Mouse (Mus musculus) ES-CJ7 (cell line): ENCODE results near the gene Enpp1.
A peak's percentile ranks its signal among the peaks of the same experiment; 100 is the strongest.

ENCODE experiments used
- DNase-seq: peaks from one replicate; pipeline ENCODE4 v3.0.0; 2011; ENCODE audit warnings: low read depth, low spot score

Enpp1 gene

DNA sequence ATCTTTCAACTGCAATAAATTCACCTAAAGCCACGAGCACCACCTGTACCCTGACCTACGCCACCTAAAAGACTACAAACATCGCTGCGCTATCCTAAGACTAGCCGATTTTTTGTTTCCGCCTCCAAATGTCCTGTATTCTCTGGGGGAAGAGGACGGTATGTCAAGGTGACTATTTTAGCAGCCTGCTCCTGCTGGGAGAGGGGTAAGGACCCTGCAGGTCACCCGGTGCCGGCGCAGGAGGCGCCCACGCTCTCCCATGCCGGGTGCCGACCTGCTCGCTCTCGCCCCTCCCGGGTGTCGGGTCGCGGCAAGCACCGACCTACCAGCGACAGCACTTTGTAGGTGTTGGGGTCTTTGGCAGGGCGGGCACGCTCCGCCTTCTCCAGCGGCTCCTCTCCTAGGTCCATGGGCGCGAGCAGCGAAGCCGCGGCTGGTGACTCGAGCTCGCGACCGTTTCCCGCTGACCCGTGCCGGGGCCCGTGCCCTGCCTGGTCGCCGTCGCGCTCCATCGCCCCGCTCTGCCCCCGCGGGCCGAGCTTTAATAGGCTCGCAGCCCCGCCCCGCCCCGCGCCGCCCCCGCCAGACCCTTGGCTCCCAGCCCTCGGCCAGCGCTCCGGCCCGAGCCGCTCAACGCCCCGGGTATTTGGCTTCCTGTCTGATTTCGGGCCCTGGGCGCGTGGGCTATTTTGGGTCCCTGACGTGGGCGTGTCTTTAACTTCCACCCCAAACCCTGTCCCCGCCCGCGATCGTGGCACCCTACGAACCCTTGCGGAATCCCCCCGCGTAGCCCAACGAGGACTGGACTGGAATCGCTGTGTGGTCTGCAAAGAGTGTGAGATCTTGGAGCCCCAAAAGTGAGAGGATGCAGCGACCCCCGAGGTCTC is at the start of gene Enpp1:
Gene Enpp1, minus strand, starts transcription at position 680 of the 887 bp plus-strand sequence.
- DNase-seq, result peak; percentile 35

DNA sequence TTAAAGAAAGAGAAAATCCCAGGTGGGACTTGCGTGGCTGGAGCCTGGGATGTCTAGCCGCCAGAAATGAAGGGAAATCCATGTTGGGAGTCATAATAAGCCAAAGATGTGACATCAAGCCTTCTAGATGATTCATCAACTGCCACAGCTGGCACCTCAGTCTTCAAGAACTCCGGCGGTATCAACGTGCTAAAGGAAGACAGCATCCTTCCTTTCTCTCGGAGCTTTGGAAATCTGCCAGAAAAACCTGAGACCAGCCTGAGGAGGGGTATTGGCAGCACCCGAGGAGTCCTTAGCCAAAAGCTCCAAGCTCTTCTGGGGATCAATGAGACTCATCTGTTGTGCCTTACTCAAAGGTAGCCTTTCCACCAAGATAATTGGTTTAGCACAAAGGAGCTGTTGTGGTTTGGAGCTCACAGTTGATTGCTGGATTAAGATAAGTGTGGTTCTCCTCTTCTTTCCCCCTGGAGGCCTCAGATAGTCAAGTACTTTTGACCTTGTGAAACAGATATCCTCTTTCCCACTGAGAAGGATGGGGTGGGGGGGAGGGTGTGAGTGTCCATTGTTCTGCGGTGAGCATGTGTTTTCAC is 46.5 kb upstream of the Enpp1 start:
- DNase-seq, result no peak

DNA sequence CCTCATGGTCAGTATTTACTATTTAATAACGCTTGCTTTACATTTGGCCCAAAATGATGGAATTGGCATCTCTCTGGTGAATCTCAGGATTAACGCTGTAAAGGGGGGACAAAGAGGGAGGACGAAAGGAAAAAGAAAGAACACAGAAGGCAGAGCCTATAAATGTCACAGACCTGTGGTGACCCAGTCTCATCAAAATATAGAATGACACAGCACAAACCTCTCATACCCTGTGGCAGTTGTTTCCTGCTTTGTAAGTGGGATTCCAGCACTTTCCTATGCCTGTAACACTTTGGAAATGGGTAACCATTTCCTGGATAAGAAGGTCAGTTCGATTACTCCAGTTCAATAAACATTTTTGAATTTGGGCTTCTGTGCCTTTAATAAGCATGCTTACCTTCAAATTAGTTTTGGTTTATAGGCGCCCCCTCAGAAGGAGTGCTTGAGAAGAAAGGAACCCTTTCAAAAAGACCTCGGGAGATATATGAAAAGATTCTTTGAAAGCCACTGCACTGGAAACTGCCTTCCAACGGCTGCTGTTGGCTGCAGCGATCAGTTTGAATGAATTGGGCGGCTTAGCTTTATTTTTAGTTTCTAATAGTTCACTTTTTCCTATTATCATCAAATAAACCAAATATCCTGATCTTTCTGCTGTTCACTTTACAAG is 43.0 kb upstream of the Enpp1 start:
- no peak for DNase-seq

DNA sequence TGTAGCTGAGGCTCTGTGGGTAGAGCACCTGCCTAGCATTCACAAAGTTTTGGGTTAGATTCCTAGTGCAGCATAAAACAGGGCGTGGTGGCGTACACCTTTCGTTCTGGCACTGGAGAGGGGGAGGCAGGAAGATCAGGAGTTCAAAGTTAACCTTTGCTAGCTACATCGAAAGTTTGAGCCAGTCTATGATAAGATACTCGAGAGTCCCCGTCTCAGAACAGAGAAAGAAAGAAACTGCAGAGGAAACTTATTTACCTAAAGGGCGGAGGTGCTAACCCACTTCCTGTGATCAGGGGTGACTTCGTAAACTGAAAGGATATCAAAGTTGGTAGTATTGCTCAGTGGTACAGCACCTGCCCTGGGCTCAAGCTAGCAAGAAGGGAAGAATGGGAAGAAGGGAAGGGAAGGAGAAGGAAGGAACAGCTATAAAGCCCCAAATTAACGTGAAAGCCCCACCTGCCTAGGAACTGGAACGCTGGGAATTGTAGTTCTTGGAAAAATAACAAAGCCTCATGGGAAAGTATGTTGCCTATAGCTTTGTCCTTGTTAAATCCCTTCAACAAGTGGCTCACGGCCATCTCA is 42.4 kb upstream of the Enpp1 start:
- DNase-seq, result peak; percentile 14

DNA sequence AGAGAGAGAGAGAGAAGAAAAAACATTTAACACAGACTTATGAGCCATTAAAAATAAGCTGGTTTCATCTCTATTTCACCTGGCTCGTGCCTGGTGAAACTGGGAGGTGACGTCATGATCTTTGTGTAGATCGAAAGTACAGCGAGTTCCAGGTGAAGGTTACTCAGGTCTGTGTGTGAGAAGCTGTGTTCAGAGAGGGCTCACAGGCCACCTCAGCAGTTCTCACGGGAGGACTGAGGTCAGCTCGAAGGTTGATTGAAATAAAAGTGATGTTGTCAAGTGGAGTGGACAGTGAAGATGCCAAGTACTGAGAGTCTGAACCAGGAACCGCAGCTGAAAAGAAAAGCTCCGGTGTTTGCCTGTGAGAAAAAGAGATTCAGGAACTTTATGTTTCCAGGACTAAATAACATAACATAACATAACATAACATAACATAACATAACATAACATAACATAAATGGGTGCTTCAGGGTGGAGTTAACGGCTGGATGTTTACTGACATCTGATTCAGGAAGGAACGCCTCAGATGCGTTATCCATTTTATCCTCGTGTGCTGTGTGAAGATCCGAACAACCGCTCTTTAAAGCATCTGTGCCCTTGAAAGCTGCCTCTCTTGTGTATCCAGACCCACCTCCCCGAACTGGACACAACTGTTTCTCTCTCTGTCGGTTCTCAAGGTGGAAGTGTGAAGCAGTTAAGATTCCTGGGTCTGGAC is 41.7 kb upstream of the Enpp1 start:
- no peak for DNase-seq

DNA sequence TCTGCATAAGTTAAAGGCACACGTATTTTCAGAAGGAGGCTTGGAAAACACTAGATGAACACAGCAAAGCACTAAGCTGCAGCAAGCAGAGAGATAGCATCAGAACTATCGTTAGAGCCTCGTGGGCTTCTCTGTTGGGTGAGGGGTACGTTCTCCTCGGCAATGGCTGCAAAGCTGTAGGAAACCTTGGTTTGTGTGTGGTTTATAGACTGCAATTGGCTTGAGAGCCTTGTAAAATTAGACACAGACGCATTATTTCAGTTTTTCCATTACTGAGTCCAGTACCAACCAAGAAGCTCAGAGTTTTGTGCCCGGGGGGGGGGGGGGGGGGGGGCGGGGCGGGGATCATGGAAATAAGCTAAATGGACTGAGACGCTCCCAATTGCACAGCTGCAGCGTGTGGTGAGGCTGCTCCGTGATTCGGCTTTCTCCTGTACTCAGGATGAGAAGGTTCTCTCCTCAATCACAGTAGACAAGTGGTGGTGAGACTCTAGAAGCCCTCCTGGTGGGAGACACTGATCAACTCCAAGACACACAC is 31.1 kb upstream of the Enpp1 start:
- DNase-seq, result no peak

DNA sequence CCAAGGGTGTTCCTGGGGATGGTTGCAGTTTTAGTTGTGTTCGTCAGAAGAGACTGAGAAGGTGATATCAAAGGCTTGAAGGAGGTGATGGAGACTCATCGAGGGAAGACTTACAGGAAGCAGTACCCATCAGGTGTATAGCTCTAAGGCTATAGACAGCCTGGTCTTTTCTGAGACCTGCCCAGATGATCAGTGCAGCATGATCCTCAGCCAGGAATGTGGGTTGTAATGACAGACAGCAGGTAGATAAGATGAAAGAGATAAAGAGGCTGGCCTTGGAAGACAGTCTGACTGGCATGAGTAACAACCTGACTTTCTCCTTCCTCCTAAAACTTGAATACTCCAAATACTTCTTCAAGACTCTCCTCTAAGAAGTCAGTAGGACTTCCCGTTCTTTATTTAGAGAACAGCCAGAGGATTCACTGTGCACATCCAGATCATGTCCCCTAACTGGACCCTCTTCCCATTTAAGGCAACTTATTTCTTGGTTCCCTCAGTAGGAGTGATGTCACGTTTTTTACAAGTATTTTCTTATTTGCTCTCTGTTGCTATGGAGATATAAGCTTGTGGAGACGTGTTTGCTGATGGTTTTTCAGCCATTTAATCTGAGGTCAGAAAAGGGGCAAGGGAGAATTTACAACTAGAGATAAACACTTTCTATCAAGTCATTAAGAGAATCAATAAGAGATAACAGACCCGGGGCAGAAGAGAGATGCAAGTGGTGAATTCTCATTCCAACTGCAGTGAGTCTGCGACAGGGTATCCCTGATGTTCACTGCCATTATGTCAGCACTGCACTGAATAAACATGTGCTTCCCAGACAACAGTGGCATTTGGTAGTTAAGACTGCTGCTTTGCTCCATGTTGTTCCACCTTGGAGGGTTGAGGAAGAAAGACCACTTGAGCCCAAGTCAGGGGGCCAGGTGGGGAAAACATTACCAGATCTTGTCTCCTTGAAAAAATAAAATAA is 29.6 kb upstream of the Enpp1 start:
- DNase-seq, result no peak

DNA sequence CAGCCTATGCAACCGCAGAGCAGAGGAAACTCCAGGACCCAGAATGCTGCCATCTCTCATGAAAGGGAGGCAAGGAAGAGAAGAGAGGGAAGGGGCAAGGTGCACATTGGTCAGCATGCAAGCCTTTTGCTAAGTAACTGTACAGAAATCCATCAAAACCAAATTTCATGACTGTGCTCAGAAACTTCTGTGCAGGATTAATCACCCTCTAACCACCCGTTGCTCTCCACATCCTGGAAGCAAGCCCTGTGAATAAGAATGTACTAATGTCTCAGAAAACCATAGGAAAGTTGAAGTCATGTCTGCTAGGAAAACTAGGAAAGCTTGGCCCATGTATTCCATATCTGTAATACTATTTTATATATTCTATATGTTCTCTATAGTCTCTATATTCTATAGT is 27.2 kb upstream of the Enpp1 start:
- DNase-seq, result no peak

DNA sequence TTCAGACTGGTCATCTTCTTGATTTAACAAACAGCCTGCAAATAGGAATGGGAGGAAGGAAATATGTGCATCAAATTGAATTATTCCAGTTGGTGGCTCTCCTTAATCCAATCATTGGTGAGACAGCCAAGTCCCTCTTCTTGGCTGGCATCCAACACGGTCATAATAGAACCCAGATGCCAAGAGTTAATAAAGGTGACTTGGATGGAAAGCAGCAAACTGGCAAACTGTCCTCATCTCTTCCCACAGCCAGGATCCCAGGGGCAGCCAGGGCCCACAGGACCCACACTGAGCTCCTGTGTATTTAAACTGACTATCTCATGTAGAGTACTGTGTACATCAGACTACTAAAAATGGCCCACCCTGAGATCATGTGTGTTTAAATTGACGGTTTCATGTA is 26.5 kb upstream of the Enpp1 start:
- no peak for DNase-seq

DNA sequence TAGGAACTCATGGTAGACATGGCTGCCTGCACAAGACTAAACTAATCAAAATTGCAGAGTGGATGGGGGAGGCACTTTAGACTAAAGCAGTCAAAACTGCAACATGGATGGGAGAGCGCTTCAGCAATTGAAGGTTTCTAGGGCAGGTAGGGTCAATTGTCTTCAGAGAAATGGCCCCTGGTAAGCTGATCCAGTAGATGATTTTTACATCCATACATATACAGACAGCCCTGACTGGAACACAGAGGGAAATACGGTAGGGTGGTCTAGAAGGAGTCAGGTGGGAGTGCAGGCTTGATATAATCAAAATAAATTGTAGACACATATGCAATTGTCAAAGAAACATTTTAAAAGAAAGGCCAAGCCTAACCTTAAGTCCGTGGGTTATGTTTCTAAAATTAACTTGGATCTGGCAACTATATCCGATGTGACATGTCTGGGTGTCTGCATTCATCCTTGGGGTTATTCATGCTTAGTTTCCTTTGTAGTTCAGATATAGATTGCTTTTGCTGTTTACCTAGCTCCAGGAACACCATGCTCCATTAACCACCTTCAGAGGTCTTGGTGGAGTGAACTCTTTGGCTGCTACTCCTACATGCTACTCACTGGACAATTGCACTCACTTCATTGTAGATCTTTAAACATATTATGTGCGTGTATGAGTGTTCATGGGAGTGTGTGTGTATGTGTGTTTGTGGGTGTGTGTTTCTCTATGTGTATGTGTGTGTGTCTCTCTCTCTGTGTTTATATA is 23.2 kb upstream of the Enpp1 start:
- no peak for DNase-seq

DNA sequence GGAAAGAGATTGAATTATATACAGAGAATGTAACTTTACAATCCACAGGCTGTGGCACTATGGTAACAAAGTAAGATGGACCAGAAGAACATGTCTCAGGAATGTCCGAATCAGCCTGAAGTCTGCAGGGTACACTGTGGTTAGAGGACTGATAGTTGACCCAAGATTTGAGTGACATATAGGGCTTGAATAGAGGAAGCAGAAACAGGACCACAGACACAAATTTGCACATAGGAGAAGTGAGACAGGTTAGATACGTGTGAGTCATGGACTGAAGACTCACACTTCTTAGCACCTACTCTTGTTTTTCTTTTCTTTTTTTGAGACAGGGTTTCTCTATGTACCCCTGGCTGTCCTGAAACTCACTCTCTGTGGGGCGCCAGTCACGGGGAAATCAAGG is 15.5 kb upstream of the Enpp1 start:
- DNase-seq, result no peak

DNA sequence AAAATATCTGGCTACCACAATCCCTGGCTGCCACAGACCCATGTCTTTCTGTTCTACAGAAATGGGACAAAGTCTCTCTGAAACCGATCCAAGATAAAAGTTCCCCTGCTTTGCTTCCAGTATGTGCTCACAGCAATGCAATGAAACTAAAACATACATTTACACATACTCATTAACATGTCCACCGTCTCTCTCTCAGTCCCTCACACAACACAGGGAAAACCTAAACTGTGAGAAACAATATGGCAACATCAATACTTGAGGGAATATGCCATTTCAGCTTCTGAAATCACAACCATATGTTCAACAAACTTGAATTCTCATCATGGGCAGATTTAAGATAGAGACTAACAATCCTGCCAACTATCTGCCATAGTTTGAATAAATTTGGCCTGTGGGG is 13.2 kb upstream of the Enpp1 start:
- DNase-seq, result no peak

DNA sequence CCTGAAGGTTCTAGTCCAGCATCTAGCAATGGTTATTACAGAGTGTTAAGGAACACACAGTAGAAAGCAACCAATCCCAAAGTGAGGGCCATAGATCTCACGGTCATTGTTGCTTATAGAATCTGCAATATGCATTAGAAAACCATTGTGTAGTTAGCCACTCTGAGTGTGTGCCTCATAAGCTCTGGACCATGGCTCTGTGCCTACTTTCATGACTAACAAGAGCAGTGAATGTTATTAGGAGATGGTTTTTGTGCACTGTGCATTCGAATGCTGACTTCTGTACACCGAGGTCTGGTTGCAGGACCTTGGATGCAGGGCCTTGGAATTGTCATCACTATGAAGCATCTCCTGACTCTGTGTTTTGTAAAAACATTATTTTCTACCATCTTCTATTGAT is 9.9 kb upstream of the Enpp1 start:
- no peak for DNase-seq

DNA sequence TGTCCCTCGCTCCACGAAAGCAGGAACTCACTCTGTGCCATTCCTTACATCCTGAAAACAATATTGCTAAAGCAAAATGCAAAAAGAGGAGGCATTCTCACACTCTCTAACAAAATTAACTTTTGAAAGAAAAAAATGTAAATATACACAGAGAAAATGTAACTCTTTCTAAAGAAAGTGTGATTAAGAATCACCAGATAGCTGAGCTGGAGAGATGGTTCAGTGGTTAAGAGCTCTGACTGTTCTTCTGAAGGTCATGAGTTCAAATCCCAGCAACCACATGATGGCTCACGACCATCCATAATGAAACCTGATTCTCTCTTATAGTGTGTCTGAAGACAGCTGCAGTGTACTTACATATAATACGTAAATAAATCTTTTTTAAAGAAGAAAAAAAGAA is 7.4 kb upstream of the Enpp1 start:
- no peak for DNase-seq

DNA sequence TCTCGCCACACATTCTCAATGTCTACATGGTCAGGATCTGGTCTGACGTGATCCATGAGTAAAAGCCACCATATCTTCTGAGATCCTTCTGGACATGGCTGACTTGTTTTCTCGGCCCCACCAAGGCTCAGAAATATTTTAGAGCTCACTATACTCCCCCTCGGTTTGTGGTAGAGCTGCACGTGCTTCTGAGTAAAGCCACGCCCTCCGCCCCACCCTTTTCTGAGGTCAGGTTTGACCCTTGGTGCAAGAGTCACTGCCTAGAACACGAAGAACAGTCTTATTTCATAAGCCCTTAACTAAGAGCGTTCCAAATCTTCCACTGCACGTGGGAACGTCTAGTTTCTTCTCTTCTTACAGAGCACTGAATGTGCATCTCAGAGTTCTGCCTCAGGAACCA is 6.8 kb upstream of the Enpp1 start:
- no peak for DNase-seq

DNA sequence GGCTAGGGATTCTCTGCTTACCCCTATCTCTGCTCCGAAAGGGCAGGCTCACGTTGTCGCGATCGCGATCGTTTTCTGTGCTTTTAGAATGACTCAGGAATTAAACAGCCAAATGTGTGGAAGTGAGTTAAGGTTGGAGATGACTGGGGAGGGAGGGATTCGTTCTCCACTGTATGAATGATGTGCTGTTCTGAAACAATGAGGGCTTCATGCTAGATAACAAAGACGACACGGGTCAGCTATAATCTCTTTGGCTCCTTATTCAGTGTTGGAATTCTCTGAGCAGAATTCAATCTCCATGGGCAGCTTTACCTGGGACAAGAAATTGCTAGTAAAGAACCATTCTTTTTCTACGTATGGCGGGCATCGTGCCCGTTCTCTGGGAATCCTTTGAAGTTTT is 6.1 kb upstream of the Enpp1 start:
- DNase-seq, result no peak

DNA sequence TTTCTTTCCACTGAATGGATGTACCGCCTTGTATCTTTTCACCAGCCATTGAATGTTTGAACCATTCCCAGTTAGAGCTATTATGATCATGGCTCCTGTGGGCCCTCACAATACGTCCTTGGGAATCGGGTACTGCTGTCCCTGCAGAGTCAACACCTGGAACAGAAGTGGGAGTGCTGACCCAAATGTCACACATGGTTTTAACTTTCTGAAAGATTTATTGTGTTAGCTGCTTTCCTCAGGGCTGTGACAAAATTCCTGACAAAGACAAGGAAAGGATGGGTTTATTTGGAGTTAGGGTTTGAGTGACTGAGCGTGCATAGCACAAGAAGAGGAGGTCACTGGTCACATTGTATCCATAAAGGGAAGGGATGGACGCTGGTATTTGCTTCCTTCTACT is 4.3 kb upstream of the Enpp1 start:
- no peak for DNase-seq

DNA sequence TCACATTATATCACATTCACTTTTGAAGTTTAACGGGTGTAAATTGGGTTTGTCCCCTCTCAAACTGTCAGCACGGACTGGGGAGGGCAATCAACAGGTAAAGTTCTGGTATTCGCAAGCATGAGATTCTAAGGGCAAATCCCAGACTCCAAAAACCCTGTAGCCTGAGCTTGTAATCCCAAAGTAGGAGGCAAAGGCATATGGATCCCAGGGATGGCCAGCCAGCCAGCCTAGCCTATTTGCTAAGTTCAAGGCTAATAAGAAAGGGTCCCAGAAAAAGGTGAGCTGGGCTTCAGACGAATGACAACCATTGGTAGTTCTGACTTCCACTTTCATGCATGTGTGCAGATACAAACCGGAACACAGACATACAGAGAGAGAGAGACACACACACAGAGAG is 942 bp upstream of the Enpp1 start:
- no peak for DNase-seq

DNA sequence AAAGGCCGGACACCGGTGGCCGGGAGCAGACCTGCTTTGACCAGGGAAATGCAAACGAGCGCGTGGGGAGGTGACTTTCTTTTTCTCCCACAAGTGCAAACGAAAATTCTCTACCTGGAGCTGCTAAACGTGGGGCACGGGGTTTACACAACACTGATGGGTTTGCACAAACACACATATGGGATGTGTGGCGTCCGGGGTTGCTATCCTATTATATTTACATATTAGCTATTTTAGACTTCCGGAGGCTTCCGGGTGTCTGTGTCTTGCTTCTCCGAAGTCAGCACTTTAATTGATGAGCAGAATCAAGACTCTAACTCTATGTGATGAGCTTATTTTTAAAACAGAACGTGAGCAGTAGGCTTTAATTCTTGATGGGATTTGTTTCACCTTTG is 405 bp upstream of the Enpp1 start:
- DNase-seq, result no peak

DNA sequence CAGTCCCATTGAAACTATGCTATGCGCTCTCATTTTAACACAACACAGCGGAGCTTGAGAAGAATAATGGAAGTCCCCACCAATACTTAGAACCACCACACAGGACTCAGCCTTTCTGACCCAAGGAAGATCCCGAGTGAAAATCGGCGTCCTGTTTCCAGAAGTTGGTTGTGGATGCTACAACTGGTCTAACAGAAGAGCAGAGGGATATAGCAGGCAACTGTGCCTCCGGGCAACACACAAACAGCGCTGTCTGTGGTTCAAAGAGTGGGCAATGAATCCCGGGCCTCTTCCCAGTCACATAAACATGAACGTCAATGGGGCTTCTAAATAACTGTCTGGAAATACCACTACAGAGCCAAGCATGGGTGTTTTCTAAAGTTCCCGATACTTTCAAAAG is 888 bp downstream of the Enpp1 start:
- peak; percentile 5 for DNase-seq
